Mouse (Mus musculus): Measurements from ENCODE around the gene Sptb.

The Sptb gene

DNA sequence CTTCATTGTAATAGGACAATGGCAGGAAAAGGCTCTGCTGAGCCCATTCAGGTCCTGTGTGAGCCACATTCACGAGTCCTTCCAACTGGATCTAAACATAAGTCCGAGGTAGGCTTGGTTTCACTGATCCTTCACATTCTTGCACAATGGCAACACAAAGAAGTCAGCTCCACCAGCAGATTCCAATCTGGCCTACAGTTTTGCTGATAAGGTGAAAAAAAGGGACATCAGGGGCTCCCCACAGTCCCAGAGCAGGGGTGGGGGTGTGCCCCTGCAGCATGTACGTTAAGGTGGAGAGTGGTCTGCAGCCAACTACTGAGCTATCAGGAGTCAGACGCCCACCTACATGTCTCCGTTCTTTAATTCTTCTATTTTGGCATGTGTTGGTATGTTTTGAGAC lies 35.0 kb downstream of the Sptb start:
- no peak for DNase-seq (ENCODE audit: extremely low read depth, insufficient read length, low spot score)

DNA sequence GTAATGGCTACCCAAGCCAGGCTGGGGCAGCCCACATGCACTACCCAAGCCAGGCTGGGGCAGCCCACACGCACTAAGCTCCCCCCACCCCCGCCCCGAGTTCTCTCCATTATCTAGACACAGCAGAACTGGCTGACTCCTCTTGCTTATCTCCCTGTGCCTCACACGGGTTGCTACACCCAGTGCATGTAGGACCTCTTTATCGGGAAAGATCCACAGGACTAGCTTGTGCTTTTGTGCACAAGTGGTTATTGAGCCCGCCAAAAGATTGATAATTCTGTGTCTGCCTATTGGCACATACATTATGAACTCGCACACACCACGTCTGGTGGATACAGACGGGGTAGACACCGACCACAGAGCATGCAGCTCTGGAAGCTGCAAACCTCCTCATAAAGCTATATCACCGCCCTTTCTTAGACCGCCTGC lies 36.5 kb downstream of the Sptb start:
- no peak for DNase-seq (ENCODE audit: extremely low read depth, insufficient read length, low spot score)

DNA sequence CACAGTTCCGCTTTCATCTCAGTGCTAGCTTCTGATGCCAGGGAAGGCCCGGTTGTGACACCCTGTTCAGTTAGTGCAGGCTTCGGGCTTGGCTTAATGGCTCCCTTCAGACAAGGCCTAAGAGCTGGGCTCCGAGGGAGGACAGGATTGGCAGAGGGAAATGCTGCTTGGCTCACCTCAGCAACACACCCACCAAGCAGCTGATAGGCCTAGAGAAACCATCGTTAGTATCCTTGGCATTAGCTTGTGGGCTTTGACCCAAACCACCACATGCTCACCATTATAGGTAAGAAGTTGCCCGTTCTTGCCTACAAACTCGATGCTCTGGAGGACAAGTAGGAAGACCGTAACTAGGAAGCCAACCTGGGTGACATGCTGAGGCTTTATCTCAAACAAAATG lies 38.3 kb downstream of the Sptb start:
- DNase-seq (ENCODE audit: extremely low read depth, insufficient read length, low spot score), result no peak

DNA sequence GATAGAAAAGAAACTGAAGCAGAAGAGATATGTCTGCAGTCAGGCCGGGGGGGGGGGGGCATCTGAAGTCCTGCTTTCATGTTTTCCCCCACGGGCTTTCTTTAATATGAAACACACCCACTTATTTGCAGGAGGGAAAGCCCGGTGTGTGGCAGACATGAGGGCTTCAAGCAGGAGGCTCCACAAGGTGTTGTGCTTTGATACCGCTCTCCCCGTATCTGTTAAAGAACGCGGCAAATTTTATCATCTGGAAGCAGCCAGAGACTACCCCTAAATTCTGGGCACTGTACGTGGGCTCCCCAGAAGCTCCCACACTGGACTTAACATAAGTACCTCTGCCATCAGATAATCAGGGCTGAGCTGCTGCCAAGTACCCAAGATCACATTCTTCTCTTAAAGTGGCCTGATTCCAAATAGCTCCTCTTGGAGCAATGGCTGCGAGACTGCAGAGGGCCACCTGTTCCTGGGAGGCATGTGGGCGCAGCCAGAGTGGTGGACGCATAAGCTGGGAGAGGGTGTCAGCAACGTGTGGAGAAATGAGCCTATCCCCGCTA lies 39.7 kb downstream of the Sptb start:
- no peak for DNase-seq (ENCODE audit: extremely low read depth, insufficient read length, low spot score)

DNA sequence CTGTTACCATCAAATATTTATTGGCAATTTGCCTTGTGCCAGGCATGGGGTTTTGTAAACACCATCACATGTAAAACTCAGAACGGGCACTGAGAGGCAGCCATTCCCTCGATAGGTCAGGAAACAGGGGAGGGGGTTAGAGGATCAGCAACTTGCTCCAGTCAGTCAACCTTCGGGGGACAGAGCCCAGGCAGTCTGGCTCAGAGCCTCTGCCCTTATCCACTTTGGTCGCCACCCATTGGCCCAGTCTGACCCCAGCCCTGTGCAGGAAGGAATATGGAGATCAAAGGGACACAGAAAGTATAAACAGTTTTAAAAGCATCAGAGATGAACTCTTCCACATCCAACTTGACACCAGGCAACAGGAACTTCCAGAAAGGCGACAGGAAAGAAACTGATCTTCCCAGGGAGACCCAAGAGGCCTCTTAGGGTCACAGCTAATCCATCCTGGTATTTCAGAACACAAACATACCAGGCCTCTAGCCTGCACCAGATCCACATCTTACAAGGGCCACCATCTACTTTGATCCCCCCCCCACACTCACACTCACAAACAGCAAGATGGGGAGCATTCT lies 40.3 kb downstream of the Sptb start:
- no peak for DNase-seq (ENCODE audit: extremely low read depth, insufficient read length, low spot score)

DNA sequence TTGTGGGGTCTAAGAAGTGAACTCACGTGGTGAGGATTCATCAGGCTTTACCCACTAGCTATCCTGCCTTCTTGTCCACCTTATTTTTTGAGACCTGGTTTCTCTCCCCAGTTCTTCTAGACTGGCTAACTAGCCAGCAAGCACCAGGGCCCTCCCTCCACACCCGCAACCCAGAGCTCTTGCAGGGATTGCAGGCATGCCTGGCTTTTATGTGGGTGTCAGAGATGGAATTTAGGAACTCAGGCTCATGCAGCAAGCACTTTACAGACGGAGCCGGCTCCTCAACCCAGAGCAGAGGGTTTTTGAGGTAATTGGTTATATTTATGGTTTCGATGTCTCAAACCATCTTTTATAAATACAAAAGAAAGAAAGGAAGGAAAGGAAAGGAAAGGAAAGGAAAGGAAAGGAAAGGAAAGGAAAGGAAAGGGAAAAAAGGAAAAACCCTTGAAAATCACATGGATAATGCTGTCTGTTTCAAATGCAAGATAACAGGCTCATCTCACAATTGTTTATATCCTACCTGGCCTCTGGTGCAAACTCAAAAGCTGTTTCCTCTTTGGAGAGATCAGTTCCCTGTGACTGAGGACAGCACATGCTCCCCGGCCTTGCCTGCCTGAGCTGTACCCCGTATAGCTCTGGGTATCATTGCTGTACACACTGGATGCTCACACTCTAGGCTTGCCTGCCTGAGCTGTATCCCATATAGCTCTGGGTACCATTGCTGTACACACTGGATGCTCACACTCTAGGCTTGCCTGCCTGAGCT lies 41.5 kb downstream of the Sptb start:
- DNase-seq (ENCODE audit: extremely low read depth, insufficient read length, low spot score), result no peak

DNA sequence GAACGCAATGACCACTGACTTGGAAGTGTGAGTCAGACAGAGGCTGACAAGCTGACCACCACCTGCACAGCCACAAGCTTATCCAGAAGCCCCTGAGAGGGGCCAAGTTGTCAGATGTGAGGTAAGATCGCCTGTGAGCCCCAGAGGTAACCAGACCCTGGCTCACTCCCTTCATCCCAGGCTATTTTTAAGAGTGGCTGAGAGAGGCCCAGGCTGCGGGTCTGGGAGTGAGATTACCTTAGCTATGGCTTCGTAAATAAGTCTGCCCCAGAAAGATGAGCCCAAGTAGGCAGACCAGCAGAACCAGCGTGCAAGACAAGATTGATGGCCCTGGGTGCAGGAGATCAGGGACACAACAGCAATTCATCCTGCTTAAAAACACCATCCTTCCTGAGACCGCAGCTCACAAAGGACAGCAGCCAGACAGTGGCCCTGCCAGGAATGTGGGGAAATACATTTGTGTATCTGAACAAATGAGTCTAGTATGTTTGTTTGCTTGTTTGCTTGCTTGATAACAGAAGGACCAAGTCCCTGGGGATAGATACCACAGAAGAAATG lies 58.5 kb downstream of the Sptb start:
- no peak for DNase-seq (ENCODE audit: extremely low read depth, insufficient read length, low spot score)

DNA sequence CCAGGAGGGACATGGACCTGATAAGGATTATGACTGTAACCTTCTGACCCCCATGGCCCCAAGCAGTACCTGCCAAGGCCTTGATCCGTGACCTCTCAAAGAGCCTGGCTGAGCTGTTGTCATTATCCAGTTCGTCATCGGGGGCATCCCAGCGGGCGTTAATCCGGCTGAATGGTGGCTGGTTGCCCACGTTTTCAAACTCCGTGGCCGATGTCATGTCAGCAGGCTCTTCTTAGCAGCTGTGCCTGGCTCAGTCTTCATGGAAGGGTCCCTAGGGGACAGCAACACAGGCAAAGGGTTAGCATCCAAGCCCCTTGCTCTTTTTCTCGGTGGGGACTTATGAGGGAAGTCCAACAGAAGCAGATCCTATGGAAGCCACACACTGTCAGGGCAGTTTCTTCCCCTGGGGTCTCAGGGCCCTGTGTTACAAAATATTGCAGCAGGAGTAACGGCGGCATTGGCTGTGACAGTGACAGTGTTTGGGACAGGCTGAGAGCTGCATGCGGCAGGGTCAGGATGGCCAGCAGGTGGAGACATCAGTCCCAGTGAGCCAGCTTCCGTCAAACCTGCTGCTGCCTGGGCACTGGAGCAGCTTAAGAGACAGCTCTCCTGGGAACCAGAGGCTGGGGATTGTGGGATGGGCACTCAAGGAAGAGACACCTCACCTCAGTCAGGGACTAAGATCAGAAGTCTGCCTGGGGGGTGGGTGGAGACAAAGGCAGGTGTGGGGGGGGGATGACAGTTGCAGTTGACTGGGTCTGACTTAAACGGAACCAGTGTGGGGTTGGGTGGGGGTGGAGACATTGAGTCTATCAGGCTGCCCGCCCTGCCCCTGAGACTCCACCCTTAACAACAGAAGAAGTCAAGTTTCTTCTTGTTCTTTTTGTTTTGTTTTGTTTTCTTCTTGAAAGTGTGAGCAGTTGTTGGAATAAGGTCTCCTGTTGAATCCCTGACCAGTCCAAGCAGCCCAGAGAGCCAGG lies 60.3 kb downstream of the Sptb start:
- DNase-seq (ENCODE audit: extremely low read depth, insufficient read length, low spot score), result no peak

DNA sequence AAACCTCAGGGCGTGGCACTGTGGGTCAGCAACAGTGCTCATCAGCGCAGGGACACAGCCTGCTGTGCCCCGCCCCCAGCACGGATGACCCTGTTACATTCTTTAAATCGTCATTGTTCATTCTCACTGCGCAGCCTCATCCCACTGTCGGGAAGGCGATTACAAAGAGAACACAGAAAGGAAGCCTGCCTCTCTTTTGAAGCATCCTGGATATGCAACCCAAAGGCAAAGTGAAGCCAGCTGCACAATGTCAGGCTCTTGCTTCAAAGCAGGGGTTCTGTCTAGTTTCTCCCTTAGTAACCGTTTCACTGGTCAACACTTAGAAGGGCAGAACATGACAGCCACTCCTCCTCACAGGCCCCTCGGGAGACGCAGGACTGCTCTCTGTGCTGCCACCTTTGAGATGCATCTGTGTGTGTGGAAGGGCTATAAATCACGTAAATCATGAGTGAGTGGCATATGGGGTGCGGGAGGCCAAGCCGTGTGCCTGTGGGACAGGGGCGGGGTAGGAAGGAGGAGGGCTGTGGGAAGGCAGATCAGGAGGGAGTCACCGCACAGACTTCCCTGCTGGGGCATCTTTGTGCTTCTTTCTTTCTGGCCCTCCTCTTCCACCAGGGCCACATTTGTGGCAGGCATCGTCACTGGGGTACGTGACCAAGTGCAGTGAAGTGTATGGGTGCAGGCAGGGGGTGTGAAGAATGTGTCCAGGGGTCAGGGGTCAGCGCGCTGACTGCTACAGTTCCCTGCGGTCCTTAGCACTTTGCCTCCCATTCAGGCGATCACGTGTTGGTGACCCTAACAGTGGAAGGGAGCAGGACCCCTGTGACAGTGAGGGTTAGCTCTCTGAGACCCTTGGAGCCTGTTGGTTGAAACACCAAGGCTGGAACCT lies 64.9 kb downstream of the Sptb start:
- no peak for DNase-seq (ENCODE audit: extremely low read depth, insufficient read length, low spot score)

DNA sequence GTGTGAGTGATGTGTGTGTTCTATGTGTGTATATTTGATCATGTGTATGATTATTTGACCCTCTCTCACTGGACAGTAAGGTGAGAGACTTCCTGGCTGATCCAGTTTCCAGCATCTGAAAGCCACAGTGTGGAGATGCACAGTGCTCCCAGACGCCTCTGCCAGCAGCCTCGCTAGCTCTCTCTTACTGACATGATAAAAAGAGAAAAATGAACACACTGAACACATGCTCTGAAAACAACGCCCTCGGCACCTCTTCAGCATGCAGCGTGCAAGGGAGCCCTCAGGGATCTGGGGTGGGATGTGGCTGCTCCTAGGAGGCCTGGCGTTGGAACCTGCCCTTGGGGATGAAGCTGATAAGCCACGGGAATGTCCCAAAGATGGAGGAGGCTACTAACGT lies 66.7 kb downstream of the Sptb start:
- DNase-seq (ENCODE audit: extremely low read depth, insufficient read length, low spot score), result no peak

DNA sequence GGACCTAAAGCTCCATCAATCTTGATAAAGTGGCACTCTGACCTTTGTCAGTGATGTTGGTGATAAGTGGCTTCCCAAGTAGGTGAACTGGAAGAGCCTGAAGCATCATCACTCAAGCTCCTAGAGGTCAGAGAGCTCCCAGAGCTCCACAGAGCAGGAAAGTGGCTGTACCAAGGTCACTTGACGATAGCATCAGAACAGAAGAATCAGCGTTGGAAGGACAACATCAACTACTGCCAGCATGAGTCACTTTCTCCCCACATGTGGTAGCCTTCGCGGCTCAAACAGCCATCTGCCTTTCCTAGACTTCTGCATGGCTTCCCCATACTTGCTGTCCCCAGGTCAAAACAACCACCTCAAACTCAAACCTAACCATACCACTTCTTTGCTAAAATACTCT lies 67.7 kb downstream of the Sptb start:
- no peak for DNase-seq (ENCODE audit: extremely low read depth, insufficient read length, low spot score)

DNA sequence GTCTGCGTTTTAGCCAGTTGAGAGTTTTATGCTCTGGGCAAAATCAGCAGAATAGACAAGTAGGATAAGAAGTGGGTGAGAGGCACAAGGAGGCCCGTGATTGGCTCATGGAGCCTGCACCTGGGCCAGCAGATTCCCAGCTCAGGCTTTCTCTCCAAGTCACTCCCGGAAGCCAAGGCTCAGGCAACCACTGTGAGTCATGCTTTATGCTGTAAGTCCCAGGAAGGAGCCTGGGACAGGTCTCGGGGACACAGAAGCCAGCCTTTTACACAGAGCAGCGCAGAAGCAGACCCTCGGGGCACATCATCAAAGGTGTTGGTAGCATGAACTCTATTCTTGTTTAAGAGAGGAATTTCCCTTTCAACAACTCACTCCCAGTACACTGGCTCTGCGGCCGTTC lies 69.7 kb downstream of the Sptb start:
- no peak for DNase-seq (ENCODE audit: extremely low read depth, insufficient read length, low spot score)

DNA sequence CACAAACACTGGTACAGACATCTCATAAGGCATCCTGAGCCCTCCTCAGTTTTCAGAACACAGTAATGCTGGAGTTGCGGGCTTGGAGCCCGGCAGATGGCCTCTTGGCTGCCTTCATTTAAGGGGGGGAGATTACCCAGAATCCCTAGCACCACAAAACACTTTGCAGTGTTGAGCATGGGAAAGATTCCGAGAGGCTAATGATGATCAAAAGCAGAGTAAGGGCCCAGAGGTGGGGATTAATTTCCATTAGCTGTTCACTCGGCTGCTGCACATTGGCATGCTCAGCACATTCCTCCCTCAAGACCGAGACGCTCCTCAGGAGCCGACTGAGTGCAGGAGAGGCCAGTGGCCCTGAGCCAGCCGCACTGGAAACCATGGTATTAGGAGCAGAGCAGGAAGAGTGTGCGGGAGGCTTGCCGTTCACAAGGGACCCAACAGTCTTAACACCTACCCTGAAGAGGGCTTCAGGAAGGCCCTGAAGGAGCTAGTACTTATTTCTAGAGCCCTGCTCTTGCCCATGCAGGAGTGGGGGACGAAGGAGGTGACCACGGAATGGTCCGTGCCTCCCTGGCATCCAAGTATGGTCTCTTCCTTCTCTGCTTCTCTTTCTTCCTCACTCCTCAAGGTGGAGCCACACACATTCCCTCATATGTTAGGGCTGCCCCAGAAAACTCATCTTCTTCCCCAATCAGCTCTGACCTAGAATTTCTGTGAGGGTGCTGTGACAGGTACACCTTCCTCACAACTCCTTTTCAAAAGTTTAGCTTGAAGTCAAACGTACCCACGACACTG lies 75.3 kb downstream of the Sptb start:
- DNase-seq (ENCODE audit: extremely low read depth, insufficient read length, low spot score), result no peak

DNA sequence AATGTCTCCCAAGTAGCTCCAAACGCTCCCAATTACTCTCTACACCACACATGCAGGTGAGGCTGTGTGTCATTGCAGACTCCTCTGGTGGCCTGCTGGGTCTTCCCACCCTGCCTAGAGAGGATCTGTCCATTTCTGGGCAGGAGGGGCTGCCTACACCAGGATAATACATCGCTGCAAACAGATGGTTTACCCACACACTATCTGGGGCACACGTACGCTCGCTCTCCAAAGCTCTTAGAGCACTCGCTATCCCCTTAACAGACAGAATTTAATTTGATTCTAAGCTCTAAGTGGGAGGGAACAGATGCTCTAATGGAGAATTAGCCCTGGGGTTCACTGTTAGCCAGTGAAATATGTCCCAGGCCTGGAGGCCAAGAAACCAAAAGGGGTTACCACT lies 87.0 kb downstream of the Sptb start:
- no peak for DNase-seq (ENCODE audit: extremely low read depth, insufficient read length, low spot score)

DNA sequence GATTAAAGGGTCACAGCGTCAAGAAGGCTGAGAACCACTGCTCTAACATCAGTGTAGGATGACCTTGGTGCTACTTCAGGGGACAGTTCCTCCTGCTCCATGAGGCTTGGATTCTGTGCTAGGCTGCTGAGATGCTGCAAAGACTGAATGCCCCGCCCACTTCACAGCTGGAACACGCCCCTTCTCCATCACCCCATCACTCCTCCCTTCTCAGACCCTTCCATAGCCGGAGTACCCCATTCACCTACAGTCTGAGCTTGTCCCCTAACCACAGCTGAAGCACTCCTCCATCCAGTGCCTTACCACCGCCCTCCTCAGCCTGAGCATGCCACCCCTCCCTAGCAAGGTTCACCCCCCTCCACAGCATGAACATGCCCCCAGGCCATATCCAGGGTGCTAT lies 90.5 kb downstream of the Sptb start:
- no peak for DNase-seq (ENCODE audit: extremely low read depth, insufficient read length, low spot score)

DNA sequence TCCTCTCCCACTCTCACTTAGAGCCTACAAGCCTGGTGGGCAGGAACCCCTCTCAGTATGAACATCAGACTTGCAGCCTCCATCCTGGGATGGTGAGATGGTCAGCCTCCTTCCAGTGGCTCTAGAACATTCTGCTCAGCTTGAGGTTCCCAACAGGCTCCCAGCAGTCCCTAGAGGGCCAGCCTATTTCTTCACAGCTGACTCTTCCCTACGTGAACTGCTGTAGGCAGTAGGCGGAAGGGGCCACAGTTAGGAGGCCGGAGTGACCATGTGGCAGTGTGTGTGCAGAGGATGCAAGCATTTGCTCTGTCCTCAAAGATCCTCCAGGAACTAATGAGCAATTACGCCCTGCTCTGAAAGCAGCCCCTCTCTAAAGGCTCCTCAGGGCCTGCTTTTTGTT lies 92.2 kb downstream of the Sptb start:
- no peak for DNase-seq (ENCODE audit: extremely low read depth, insufficient read length, low spot score)

DNA sequence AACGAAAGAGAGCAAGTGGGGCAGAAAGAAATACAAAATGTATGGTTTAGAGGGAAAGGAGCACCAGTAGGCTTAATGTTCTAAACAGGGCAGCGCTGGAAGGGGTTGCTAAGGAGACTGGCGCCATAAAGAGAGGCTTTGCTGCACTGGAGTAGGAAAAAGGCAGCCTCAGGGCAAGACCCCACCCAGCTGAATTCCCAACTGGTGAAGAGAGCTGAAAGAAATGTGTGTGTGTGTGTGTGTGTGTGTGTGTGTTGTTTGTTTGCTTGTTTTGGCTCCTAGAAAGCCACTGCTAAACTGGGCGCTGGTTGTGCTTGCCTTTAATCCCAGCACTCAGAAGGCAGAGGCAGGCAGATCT lies 94.8 kb downstream of the Sptb start:
- no peak for DNase-seq (ENCODE audit: extremely low read depth, insufficient read length, low spot score)

DNA sequence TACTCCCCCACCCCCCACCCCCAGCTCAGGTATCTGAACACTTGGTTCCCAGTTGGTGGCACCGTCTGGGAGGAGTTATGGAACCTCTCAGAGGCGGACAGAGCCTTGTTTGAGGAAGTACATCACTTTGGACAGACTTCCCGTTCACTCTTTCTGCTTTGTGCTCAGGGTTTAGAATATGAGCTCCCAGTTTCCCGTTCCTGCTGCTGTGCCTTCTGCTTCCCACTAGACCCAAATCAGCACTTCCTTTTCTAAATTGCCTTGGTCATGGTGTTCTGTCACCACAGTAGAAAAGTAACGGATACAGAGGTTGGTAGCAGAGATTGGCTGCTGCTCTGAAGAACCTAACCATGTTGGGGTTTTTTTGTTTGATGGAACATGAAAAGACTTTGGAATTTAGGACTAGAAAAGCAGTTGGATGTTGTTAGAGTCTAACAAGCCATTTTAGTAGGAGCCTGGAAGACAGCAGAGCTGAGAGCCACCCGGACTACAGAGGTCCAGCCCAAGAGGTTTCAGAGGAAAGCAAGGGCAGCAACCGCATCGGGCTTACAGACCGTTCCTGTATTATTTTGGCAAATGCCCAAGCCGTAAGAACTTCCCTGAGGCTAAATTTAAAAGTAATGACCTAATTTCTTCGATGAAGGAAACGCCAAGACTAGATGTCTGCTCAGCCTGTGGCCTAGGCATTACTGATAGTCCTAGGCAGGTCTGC lies 95.3 kb downstream of the Sptb start:
- no peak for DNase-seq (ENCODE audit: extremely low read depth, insufficient read length, low spot score)

DNA sequence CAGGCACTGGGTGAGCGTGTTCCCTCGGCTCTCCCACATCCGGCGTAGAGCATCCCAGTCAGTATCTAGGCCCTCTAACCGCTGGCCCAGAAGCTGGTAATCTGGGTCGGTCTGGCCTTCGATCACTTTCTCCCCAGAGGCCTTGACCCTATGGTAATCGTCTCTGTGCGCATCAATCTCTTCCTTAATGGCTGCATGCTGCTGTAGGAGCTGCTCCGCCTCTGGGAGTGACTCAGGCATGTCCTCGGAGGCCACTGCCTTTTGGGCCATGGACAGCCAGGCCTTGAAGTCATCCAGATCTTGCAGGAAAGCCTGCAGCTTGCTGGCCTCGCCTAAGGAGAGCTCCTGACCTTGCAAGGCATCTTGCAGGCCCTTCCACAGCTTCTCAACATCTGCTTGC lies 97.7 kb downstream of the Sptb start:
- no peak for DNase-seq (ENCODE audit: extremely low read depth, insufficient read length, low spot score)
